Mouse (Mus musculus) lung, postnatal 14 days (tissue): ENCODE measurements around the gene Phb.
"Not testable (repeated sequence)": the region's sequence is repeated elsewhere in the genome, so short reads cannot be mapped to it uniquely, and the experiment has no call there.

Source experiments
- DNase-seq: peaks from one replicate; pipeline ENCODE4 v3.0.0; 2021

Gene Phb

GRCm38 (mm10) chr11:95657449-95657848, 9.3 kb upstream of the Phb start:
- DNase-seq = no peak

- no peak for DNase-seq
Measured at GRCm38 (mm10) chr11:95667177-95667576, 420 bp downstream of the Phb start.

GRCm38 (mm10) chr11:95668086-95668485, 1.3 kb downstream of the Phb start:
- DNase-seq = not testable (repeated sequence)

- DNase-seq = no peak
Measured at GRCm38 (mm10) chr11:95675498-95675897, 8.7 kb downstream of the Phb start.

- peak; percentile 58 for DNase-seq
Measured at GRCm38 (mm10) chr11:95676307-95676706, 9.6 kb downstream of the Phb start.

GRCm38 (mm10) chr11:95677925-95678701, 11.4 kb downstream of the Phb start:
- DNase-seq = no peak

- no peak for DNase-seq
Measured at GRCm38 (mm10) chr11:95681995-95682601, 15.3 kb downstream of the Phb start.

- DNase-seq = no peak
Measured at GRCm38 (mm10) chr11:95682946-95683345, 16.2 kb downstream of the Phb start.

GRCm38 (mm10) chr11:95686031-95686430, 19.3 kb downstream of the Phb start:
- peak; percentile 83 for DNase-seq

- no peak for DNase-seq
Measured at GRCm38 (mm10) chr11:95687084-95687656, 20.4 kb downstream of the Phb start.

- DNase-seq = peak; percentile 57
Measured at GRCm38 (mm10) chr11:95688515-95688914, 21.8 kb downstream of the Phb start.

GRCm38 (mm10) chr11:95688981-95689380, 22.2 kb downstream of the Phb start:
- DNase-seq = peak; percentile 31

- DNase-seq = no peak
Measured at GRCm38 (mm10) chr11:95689544-95689943, 22.8 kb downstream of the Phb start.

- no peak for DNase-seq
Measured at GRCm38 (mm10) chr11:95698541-95698940, 31.8 kb downstream of the Phb start.

- no peak for DNase-seq
Measured at GRCm38 (mm10) chr11:95700778-95701739, 34.3 kb downstream of the Phb start.

- no peak for DNase-seq
Measured at GRCm38 (mm10) chr11:95704032-95704969, 37.5 kb downstream of the Phb start.

GRCm38 (mm10) chr11:95704970-95705330, 38.2 kb downstream of the Phb start:
- DNase-seq = no peak

- no peak for DNase-seq
Measured at GRCm38 (mm10) chr11:95709534-95710040, 42.8 kb downstream of the Phb start.

- DNase-seq = no peak
Measured at GRCm38 (mm10) chr11:95710478-95710877, 43.7 kb downstream of the Phb start.

- DNase-seq = peak; percentile 27
Measured at GRCm38 (mm10) chr11:95712085-95712562, 45.4 kb downstream of the Phb start.

GRCm38 (mm10) chr11:95712563-95713224, 45.9 kb downstream of the Phb start, which contains the start of gene Zfp652:
TSS of gene Zfp652 (plus strand) at chr11:95712673.
- DNase-seq = peak; percentile 88
